Mouse (Mus musculus): ENCODE results near the gene Rtel1. TPM values are rescaled to one million over a fixed set of nuclear protein-coding genes. Genes with fewer than 3 reads are reported as not detected.

Rtel1 gene
- 88.7 and 133 TPM in 2 replicates for polyA plus RNA-seq (2012; rRNA removed)

DNA sequence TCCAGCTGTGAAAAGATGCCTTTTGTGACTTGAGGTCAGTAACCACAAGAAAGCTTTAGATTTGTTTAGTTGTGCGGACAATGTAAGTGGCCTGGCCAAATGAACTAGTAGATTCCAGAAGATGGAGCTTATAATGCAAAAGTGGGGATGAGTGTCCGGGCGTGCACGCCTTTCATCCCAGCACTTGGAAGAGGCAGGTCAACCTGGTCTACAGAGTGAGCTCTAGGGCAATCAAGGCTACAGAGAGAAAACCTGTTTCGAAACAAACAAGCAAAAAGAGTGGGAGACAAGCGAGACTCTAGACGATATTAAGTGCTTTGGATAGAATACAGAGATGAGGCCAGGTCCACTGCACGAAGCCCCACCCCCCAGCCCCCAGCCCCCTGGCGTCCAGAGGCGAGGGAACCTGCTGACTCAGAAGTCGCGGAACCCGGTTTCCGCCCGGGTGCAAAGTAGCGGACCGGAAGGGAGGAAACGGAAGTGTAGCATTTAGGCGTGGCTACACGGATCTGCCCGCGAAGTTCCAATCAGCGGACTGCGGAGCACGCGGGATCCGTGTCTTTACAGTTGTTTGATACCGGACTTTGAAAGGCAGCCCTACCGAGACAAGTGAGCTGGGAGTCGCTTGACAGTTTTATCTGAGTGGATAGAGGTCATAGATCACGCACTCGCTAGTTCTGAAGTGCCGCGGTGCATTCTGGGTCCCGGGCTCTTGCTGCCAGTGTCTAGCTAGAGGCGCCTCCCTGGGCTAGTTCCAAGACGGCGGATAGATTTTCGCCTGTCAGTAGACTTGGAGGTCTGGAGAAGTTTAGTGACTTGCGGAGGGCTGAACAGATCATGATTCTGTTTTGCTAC is at the start of gene Rtel1:
Gene Rtel1 (plus strand): TSS at position 492 of the 855 bp plus-strand sequence.
- DNase-seq (ENCODE audit: low read depth), result peak; percentile 96
- no peak for TF ChIP-seq POLR2A (IDR thresholded peaks at IDR 0.05; ENCODE audit: borderline replicate concordance, extremely low read depth, insufficient read depth, insufficient read length, poor library complexity, severe bottlenecking)
- 0 out of 2 replicates have a peak, but pooled peaks have one; percentile 5 for TF ChIP-seq CTCF (IDR thresholded peaks at IDR 0.05; ENCODE audit: borderline replicate concordance, extremely low read depth, insufficient read depth, insufficient read length)

DNA sequence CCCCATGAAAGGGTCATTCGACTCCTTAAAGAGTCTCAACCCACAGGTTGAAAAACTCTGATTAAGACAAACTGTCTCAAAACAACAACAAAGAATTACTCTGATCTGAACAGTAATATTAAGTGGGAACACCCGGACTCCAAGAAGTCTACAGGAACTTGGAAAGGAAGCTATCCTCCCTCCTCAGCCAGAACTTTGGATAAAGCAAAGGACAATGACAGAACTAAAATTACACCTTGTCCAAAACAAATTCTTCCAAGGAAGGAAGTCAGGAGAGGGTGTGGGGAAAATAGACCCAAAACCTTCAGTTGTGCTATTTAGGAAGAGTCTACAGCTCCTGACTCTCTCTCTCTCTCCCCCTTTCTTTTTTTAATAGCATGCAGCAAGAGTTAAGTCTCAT is 47.4 kb upstream of the Rtel1 start:
- no peak for DNase-seq (ENCODE audit: low read depth)
- TF ChIP-seq CTCF (IDR thresholded peaks at IDR 0.05; ENCODE audit: borderline replicate concordance, extremely low read depth, insufficient read depth, insufficient read length) (no peak), POLR2A (IDR thresholded peaks at IDR 0.05; ENCODE audit: borderline replicate concordance, extremely low read depth, insufficient read depth, insufficient read length, poor library complexity, severe bottlenecking) (no peak)

GRCm38 (mm10) chr2:181273829-181274228 is 45.7 kb upstream of the Rtel1 start:
- no peak for DNase-seq (ENCODE audit: low read depth)
- TF ChIP-seq CTCF (IDR thresholded peaks at IDR 0.05; ENCODE audit: borderline replicate concordance, extremely low read depth, insufficient read depth, insufficient read length) (no peak), POLR2A (IDR thresholded peaks at IDR 0.05; ENCODE audit: borderline replicate concordance, extremely low read depth, insufficient read depth, insufficient read length, poor library complexity, severe bottlenecking) (no peak)

- no peak for TF ChIP-seq CTCF (IDR thresholded peaks at IDR 0.05; ENCODE audit: borderline replicate concordance, extremely low read depth, insufficient read depth, insufficient read length)
- no peak for TF ChIP-seq POLR2A (IDR thresholded peaks at IDR 0.05; ENCODE audit: borderline replicate concordance, extremely low read depth, insufficient read depth, insufficient read length, poor library complexity, severe bottlenecking)
- DNase-seq (ENCODE audit: low read depth), result no peak
Observed at GRCm38 (mm10) chr2:181274639-181275038, 44.9 kb upstream of the Rtel1 start.

- no peak for DNase-seq (ENCODE audit: low read depth)
- TF ChIP-seq CTCF (IDR thresholded peaks at IDR 0.05; ENCODE audit: borderline replicate concordance, extremely low read depth, insufficient read depth, insufficient read length), result no peak
- no peak for TF ChIP-seq POLR2A (IDR thresholded peaks at IDR 0.05; ENCODE audit: borderline replicate concordance, extremely low read depth, insufficient read depth, insufficient read length, poor library complexity, severe bottlenecking)
Observed at GRCm38 (mm10) chr2:181276766-181277165, 42.8 kb upstream of the Rtel1 start.

DNA sequence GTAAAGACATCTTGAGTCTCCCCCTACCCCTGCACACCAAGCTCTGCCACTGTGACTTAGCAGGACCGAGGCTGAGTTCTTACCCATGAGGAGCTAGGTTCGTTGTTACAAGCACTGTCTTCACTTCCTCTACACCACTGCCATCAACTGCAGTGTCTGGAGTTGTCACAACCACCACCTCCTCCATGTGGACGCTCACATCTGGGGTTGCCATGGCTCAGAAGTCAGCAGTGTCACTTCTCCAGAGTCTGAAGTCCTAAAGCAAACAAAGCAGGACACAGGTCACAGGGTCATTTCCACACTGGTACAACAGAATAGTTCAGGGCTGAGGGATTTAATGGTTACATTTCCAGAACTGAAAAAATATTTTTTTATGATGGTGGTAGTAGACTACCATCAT is 41.7 kb upstream of the Rtel1 start:
- TF ChIP-seq POLR2A (IDR thresholded peaks at IDR 0.05; ENCODE audit: borderline replicate concordance, extremely low read depth, insufficient read depth, insufficient read length, poor library complexity, severe bottlenecking), result no peak
- TF ChIP-seq CTCF (IDR thresholded peaks at IDR 0.05; ENCODE audit: borderline replicate concordance, extremely low read depth, insufficient read depth, insufficient read length), result no peak

GRCm38 (mm10) chr2:181279968-181280367 is 39.6 kb upstream of the Rtel1 start:
- no peak for TF ChIP-seq POLR2A (IDR thresholded peaks at IDR 0.05; ENCODE audit: borderline replicate concordance, extremely low read depth, insufficient read depth, insufficient read length, poor library complexity, severe bottlenecking)
- no peak for TF ChIP-seq CTCF (IDR thresholded peaks at IDR 0.05; ENCODE audit: borderline replicate concordance, extremely low read depth, insufficient read depth, insufficient read length)
- DNase-seq (ENCODE audit: low read depth), result peak; percentile 38

More for the DNA sequence above, 41.7 kb upstream of the Rtel1 start:
- no peak for DNase-seq (ENCODE audit: low read depth)

DNA sequence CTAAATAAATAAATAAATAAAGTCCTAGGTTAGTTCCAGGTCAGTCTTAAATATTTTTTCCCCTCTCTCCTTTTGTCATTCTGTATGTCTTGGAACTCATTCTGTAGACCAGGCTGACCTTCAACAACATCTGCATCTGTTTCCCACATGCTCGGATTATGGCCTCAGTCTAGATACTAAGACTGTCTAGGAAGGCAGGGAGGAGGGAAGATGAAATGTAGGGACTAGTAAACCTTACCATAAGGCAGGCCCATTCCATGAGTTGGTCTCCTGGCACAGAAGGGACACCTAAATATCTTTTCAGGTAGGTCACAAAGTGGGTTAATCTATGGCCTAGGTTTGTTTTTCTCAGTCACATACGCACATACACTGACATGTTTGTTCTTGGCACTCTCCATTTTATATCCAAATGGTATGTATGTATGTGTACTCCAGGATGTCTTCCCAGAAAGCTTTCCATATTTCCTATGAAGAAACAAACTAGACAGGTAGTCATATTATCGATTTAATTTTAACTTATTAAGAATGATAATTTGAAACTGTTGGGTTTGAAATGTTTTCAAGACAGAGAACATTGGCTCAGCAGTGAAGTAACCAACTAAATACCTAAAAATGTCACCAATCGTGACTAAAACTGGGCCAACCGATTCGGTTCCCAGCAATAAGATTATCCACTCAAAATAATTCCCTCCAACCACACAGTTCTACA is 32.8 kb upstream of the Rtel1 start:
- no peak for DNase-seq (ENCODE audit: low read depth)
- TF ChIP-seq POLR2A (IDR thresholded peaks at IDR 0.05; ENCODE audit: borderline replicate concordance, extremely low read depth, insufficient read depth, insufficient read length, poor library complexity, severe bottlenecking) (no peak), CTCF (IDR thresholded peaks at IDR 0.05; ENCODE audit: borderline replicate concordance, extremely low read depth, insufficient read depth, insufficient read length) (no peak)

DNA sequence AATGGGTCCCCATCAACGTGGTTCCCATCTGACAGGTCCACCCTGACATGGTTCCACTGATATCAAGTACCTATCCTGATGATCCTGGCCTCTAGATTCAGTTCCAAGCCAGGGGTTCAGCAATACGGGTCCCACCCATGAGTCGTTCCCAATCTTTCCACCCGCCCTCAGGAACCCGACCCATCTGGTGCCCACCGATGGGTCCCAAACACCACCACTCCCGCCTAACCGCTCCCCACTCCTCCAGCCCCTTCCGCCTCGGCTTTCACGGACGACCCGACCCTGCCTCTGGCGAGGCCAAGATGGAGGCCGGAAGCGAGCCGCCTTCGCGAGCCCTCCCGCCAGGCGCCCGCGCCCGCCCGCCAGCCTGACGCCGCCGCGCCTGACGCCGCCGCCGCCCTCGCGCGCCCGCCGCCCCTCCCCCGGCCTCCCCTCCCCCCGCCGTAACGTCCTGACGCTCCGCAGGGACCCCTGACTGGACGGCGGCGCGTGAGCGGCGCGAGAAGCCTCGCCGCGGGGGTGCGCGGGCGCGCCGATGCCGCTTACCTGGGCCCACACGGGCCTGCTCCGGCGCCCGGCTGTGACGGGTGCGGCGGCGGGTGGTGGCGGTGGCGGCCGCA is 32.1 kb upstream of the Rtel1 start:
- TF ChIP-seq CTCF (IDR thresholded peaks at IDR 0.05; ENCODE audit: borderline replicate concordance, extremely low read depth, insufficient read depth, insufficient read length) (no peak), POLR2A (IDR thresholded peaks at IDR 0.05; ENCODE audit: borderline replicate concordance, extremely low read depth, insufficient read depth, insufficient read length, poor library complexity, severe bottlenecking) (peak; percentile 82)

DNA sequence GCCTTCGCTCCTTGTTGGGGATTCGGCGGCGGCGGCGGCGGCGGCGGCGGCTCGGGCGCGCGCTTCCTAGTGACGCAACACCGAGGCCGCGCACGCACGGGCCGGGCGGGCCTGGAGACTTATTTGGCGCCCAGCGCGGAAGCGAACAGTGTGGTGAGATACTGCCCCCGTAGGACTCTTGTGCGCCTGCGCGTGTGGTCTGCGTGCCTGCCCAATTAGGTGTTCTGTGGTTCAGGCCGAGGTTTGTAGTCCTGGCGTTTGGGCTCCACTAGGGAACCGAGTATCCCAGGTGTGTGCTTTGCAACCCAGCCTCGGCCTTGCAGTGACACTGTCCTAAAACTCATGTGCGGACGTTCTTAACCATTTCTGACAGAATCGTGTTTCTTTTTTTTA is 31.6 kb upstream of the Rtel1 start, which contains the start of gene Gmeb2:
Gene Gmeb2 (minus strand): TSS at position 78 of the 393 bp plus-strand sequence.
- TF ChIP-seq CTCF (IDR thresholded peaks at IDR 0.05; ENCODE audit: borderline replicate concordance, extremely low read depth, insufficient read depth, insufficient read length), result peak; percentile 48; the same call in 1 of the 2 replicates

More for the DNA sequence above, 32.1 kb upstream of the Rtel1 start:
- peak; percentile 87 for DNase-seq (ENCODE audit: low read depth)

GRCm38 (mm10) chr2:181288691-181289090 is 30.8 kb upstream of the Rtel1 start:
- DNase-seq (ENCODE audit: low read depth), result no peak
- TF ChIP-seq CTCF (IDR thresholded peaks at IDR 0.05; ENCODE audit: borderline replicate concordance, extremely low read depth, insufficient read depth, insufficient read length), result no peak
- TF ChIP-seq POLR2A (IDR thresholded peaks at IDR 0.05; ENCODE audit: borderline replicate concordance, extremely low read depth, insufficient read depth, insufficient read length, poor library complexity, severe bottlenecking), result no peak

More for the DNA sequence above, 31.6 kb upstream of the Rtel1 start, which contains the start of gene Gmeb2:
- DNase-seq (ENCODE audit: low read depth), result peak; percentile 98
